Mouse (Mus musculus) small intestine, adult 2 months (tissue): Measurements from ENCODE around the gene Srf.

Source experiments
- CTCF ChIP-seq: fragments of 200-500 bp; IDR thresholded peaks from 2 replicates; pipeline ENCODE4 v1.5.1; 2012; ENCODE audit warnings: low read depth, mild to moderate bottlenecking, control low read depth, inconsistent platforms, low read length, moderate library complexity, mixed read lengths; ENCODE audit not compliant: insufficient replicate concordance, insufficient read length; ENCODE audit errors: extremely low read depth
- POLR2A ChIP-seq: fragments of 200-500 bp; IDR thresholded peaks from 2 replicates; pipeline ENCODE4 v1.6.1; 2012; ENCODE audit warnings: low read depth, mild to moderate bottlenecking, control low read depth, inconsistent platforms, low read length, moderate library complexity

- TF ChIP-seq CTCF (no peak), POLR2A (no peak)
These were observed 42.0 kb upstream of the Srf start for GRCm38 (mm10) chr17:46597956-46598355.
